Mouse (Mus musculus) layer of hippocampus, adult 2 months (tissue): ENCODE data around the gene Iars2. TPM values are rescaled to one million over a fixed set of nuclear protein-coding genes. Genes with fewer than 3 reads are reported as not detected.

Experiments used
- DNase-seq, 2 experiments: peaks; one replicate each; pipeline ENCODE4 v3.0.0; 2022; ENCODE audit warnings: low spot score in 2 of 2
- H3K27ac ChIP-seq: fragments of 200-600 bp; 2 replicates; pipeline ENCODE4 v1.8.1; 2022
- H3K4me3 ChIP-seq: fragments of 200-600 bp; 2 replicates; pipeline ENCODE4 v1.8.1; 2022; ENCODE audit warnings: mild to moderate bottlenecking
- CTCF ChIP-seq: fragments of 200-600 bp; conservative IDR thresholded peaks from 2 replicates; pipeline ENCODE4 v1.8.1; 2022; ENCODE audit warnings: antibody characterized with exemption, mild to moderate bottlenecking, moderate library complexity
- microRNA-seq, 2 experiments: library from miRNA; unstranded; fragments of <30 nt; microRNA quantifications; one replicate each; pipeline ENCODE4 v1.2.0; 2021
- total RNA-seq, 2 experiments: library from RNA; stranded (reverse); gene quantifications; 2 replicates each; pipeline ENCODE4 v1.2.3; 2021

The Iars2 gene
- total RNA-seq, 2 experiments from 2014 or later: 29.9 to 34.3 TPM

- TF ChIP-seq CTCF: no peak
- DNase-seq: no peak
- no peak overlapping the region for H3K27ac ChIP-seq
- H3K4me3 ChIP-seq: no peak overlapping the region
Measured at GRCm38 (mm10) chr1:185255336-185255735, 73.9 kb downstream of the Iars2 start.

GRCm38 (mm10) chr1:185253140-185253892 is 75.9 kb downstream of the Iars2 start:
- DNase-seq: peak; percentile 82 to 86
- no peak for TF ChIP-seq CTCF
- no peak overlapping the region for H3K4me3 ChIP-seq
- H3K27ac ChIP-seq: peak overlapping the region; percentile 63

GRCm38 (mm10) chr1:185252351-185252750 is 76.8 kb downstream of the Iars2 start:
- no peak for TF ChIP-seq CTCF
- DNase-seq: no peak
- Histone ChIP-seq H3K27ac (peak overlapping the region; percentile 63), H3K4me3 (no peak overlapping the region)

GRCm38 (mm10) chr1:185248728-185249127 is 80.5 kb downstream of the Iars2 start:
- no peak overlapping the region for H3K27ac ChIP-seq
- no peak overlapping the region for H3K4me3 ChIP-seq
- no peak for DNase-seq
- TF ChIP-seq CTCF: no peak

GRCm38 (mm10) chr1:185247429-185248085 is 81.6 kb downstream of the Iars2 start:
- no peak for DNase-seq
- H3K4me3 ChIP-seq: no peak overlapping the region
- no peak overlapping the region for H3K27ac ChIP-seq
- no peak for TF ChIP-seq CTCF

- no peak overlapping the region for H3K4me3 ChIP-seq
- no peak for TF ChIP-seq CTCF
- no peak overlapping the region for H3K27ac ChIP-seq
- DNase-seq: no peak
Measured at GRCm38 (mm10) chr1:185245456-185245855, 83.7 kb downstream of the Iars2 start.

GRCm38 (mm10) chr1:185243013-185243412 is 86.2 kb downstream of the Iars2 start:
- H3K4me3 ChIP-seq: no peak overlapping the region
- TF ChIP-seq CTCF: no peak
- DNase-seq: no peak
- H3K27ac ChIP-seq: peak overlapping the region; percentile 91

- peak overlapping the region; percentile 54; the same call in 1 of the 2 replicates for H3K27ac ChIP-seq
- no peak for DNase-seq
- peak; percentile 42 for TF ChIP-seq CTCF
- no peak overlapping the region for H3K4me3 ChIP-seq
Measured at GRCm38 (mm10) chr1:185236530-185236929, 92.7 kb downstream of the Iars2 start.

- Histone ChIP-seq H3K27ac (peak overlapping the region; percentile 54), H3K4me3 (no peak overlapping the region)
- no peak for DNase-seq
- no peak for TF ChIP-seq CTCF
Measured at GRCm38 (mm10) chr1:185235837-185236236, 93.4 kb downstream of the Iars2 start.

Small RNA genes within 50 kb of the gene (microRNA-seq; reads per million reads assigned to microRNA genes)
- 0.18 to 0.32 reads per million in 2 experiments for gene Mir194-1
- 0.18 to 0.32 reads per million in 2 experiments for gene Mir215
- gene Mir664: 164 to 165 reads per million in 2 experiments

Other genes starting within 250 kb of the Iars2 start
- 10 to 100 TPM; 65.8 to 70.8 TPM for gene Rab3gap2, start 125.3 kb downstream of the Iars2 start, total RNA-seq
- gene Bpnt1, start 2.8 kb upstream of the Iars2 start, total RNA-seq: 10 to 100 TPM; 65.2 to 74.8 TPM
- 10 to 100 TPM; 65.2 to 69.5 TPM for gene Eprs, start 33.6 kb upstream of the Iars2 start, total RNA-seq
- 1 to 10 TPM; 8.5 to 9.0 TPM for gene Slc30a10, start 125.5 kb upstream of the Iars2 start, total RNA-seq